Mouse (Mus musculus) kidney, postnatal 14 days (tissue): ENCODE results near the gene Nr4a1.

Source experiments
- DNase-seq: peaks from one replicate; pipeline ENCODE4 v3.0.0; 2022; ENCODE audit warnings: mixed read lengths

Gene Nr4a1

GRCm38 (mm10) chr15:101316913-101317813, 63.1 kb downstream of the Nr4a1 start:
- no peak for DNase-seq

GRCm38 (mm10) chr15:101317814-101318500, 63.9 kb downstream of the Nr4a1 start:
- DNase-seq: no peak

GRCm38 (mm10) chr15:101318889-101319765, 65.1 kb downstream of the Nr4a1 start:
- DNase-seq: no peak

GRCm38 (mm10) chr15:101320010-101320617, 66.0 kb downstream of the Nr4a1 start:
- DNase-seq: no peak

- peak; percentile 73 for DNase-seq
These were observed 66.6 kb downstream of the Nr4a1 start for GRCm38 (mm10) chr15:101320618-101321041.

- DNase-seq: no peak
These were observed 67.1 kb downstream of the Nr4a1 start for GRCm38 (mm10) chr15:101321126-101321525.

- DNase-seq: no peak
These were observed 68.0 kb downstream of the Nr4a1 start for GRCm38 (mm10) chr15:101322106-101322505.

GRCm38 (mm10) chr15:101322640-101323039, 68.6 kb downstream of the Nr4a1 start:
- no peak for DNase-seq

- no peak for DNase-seq
These were observed 69.4 kb downstream of the Nr4a1 start for GRCm38 (mm10) chr15:101323511-101323910.
